Mouse (Mus musculus): ENCODE results near the gene Gm11562.

The Gm11562 gene

GRCm38 (mm10) chr11:99583245-99583704 is 37.0 kb downstream of the Gm11562 start, which contains the start of gene Krtap1-4:
Krtap1-4 (minus strand) TSS chr11:99583654.
- no peak for DNase-seq

DNA sequence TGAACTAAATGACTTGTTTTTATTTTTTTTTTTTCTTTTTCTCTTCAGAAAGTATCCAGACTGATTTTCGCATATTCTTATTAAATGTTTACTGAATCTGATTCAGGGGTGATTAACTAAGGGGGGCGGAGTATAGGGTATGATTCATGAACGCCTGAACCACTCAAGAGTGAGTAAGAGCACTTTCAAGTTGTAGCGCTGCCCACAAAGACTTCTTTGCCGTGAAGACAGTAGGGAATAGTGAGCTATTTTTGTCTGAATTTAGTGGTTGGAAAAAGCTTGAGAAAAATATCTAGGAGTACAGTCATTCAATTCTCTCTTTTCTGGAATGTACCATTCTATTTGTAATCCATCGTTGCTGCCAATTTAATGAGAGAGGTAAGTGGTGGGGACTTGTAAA is 38.7 kb downstream of the Gm11562 start:
- DNase-seq: no peak

- DNase-seq: no peak
Measured at GRCm38 (mm10) chr11:99581051-99581450, 39.2 kb downstream of the Gm11562 start.

DNA sequence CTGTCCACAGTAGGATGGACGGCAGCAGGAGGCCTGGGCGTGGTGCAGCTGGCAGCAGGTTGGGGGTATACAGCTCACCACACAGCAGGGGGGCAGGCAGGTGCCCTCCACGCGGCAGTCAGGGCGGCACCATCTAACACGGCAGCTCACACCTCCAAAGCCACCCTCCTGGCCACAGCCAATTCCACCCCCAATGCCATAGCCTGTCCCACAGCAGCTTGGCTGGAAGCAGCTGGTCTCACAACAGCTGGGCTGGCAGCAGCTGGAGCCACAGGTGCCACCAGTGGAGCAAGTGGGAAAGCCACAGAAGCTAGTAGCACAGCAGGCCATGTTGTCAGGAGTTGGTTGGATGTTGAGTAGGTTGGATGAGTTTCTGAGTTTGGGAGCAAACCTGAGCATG is 39.6 kb downstream of the Gm11562 start, which contains the start of gene Krtap1-5:
Gene Krtap1-5 (minus strand): TSS at position 381 of the 400 bp plus-strand sequence.
- DNase-seq: no peak

DNA sequence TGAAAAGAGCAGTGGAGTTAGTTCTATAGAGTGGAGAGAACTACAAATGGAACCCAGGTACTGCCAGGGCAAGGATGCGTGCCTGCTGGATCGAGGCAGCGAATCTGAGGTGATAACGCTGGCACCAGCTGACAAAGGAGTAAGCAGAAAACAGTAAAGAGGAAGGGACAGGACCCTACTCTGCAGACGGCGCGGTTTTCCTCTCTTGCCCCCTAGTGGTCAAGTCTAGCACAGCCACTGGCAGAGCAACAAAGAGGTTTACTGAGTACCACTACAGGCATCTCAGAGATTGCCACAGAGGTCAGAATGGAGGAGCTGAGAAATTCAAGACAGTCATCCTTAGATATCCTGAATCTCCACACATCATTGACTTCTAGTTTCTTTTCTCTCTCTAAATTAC is 46.1 kb downstream of the Gm11562 start:
- DNase-seq: peak; percentile 35 to 50

DNA sequence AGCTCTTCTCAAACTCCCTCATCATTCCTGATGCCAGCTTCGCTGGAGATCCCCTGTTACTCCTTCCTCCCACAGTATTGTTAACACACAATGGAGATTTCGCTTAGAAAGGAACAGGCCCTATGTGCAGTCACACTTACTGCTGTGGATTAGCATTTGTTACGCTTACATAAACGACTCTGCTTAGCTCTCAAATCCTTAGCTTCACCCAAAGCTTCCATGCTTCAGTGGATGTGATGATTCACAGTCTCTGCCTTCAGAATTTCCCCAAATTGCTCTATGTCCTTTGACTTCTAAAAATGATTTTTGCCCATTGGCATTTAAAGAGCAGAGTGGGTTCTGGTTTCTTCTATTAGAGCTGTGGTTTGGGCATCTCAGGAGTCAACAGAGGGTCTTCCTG is 47.1 kb downstream of the Gm11562 start:
- DNase-seq: no peak

Measured in thymus, postnatal 36 days (tissue).